Mouse (Mus musculus): ENCODE data around the gene Tssk6. TPM values are rescaled to one million over a fixed set of nuclear protein-coding genes. Genes with fewer than 3 reads are reported as not detected.
"Not testable (repeated sequence)": the region's sequence is repeated elsewhere in the genome, so short reads cannot be mapped to it uniquely, and the experiment has no call there.

Gene Tssk6
- polyA plus RNA-seq, 1 experiment from 2014 or later: 4.2 TPM

DNA sequence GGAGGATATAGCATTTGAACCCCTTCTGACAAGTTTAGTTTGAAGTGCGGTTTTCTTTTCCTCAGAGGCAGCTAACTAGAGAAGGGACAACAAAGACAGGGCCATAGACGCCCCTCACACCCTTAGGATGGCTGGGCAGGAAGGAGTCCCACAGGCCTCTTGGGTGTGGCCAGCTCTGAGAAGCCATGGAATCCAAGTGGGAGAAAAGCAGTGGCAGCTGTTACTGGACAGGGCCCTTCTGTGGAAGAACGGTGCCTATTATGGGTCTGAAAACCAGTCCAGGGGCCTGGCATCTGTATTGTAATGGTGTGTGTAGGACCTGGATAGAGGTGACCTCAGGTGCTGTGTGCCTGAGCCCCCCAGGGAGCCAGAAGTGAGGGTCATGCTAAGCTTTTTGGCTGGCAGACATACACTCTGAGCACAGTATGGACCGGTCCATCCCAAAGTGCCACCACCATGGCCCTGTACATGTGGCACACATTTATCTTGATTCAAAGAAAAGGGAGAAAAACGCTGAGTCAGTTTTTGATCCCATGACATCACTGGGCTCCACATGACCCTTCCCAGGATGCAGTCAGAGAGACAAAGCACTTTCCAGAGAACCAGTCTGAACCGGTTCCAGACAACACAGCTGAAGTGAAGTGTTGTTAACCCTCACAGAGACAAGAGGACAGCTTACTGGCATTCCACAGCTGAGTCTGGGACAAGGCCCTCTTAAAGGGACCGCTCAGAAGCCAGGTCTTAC, 34.2 kb downstream of the Tssk6 start:
- no peak overlapping the region for H3K27ac ChIP-seq (ENCODE audit: low read depth, low read length)
- H3K9me3 ChIP-seq (ENCODE audit: control insufficient read depth, low read length): no peaks in the 10 kb centered on the region
- DNase-seq (ENCODE audit: low spot score) (peak; percentile 54), ATAC-seq (ENCODE audit: low FRiP score) (peak; percentile 67)
- H3K9ac ChIP-seq (ENCODE audit: low read depth, low read length): no peak overlapping the region
- WGBS: 72% methylated on average over 7 of the region's 7 CpGs
- H3K4me1 ChIP-seq (replicated peaks; ENCODE audit: control insufficient read depth, insufficient read depth, low read length): 0 out of 2 replicates have a peak, but pooled peaks cover 2% of the 10 kb centered on the region
- no peak overlapping the region for H3K4me3 ChIP-seq (ENCODE audit: low read depth, low read length)
- H3K36me3 ChIP-seq (ENCODE audit: control insufficient read depth, insufficient read depth, low read length): no peaks in the 10 kb centered on the region
- no peaks in the 10 kb centered on the region for H3K27me3 ChIP-seq (ENCODE audit: control insufficient read depth, insufficient read depth, low read length)
- no peak overlapping the region for H3K4me2 ChIP-seq (replicated peaks; ENCODE audit: low read depth, low read length)

- Histone ChIP-seq H3K4me3 (ENCODE audit: low read depth, low read length) (no peak overlapping the region), H3K36me3 (ENCODE audit: control insufficient read depth, insufficient read depth, low read length) (no peaks in the 10 kb centered on the region), H3K9me3 (ENCODE audit: control insufficient read depth, low read length) (no peaks in the 10 kb centered on the region), H3K9ac (ENCODE audit: low read depth, low read length) (no peak overlapping the region), H3K4me2 (replicated peaks; ENCODE audit: low read depth, low read length) (no peak overlapping the region), H3K27ac (ENCODE audit: low read depth, low read length) (no peak overlapping the region), H3K27me3 (ENCODE audit: control insufficient read depth, insufficient read depth, low read length) (no peaks in the 10 kb centered on the region), H3K4me1 (replicated peaks; ENCODE audit: control insufficient read depth, insufficient read depth, low read length) (0 out of 2 replicates have a peak, but pooled peaks cover 2% of the 10 kb centered on the region)
- ATAC-seq (ENCODE audit: low FRiP score) (no peak), DNase-seq (ENCODE audit: low spot score) (no peak)
- 94% methylated on average over 3 of the region's 3 CpGs for WGBS
Observed at GRCm38 (mm10) chr8:69937466-69937865, 35.5 kb downstream of the Tssk6 start.

DNA sequence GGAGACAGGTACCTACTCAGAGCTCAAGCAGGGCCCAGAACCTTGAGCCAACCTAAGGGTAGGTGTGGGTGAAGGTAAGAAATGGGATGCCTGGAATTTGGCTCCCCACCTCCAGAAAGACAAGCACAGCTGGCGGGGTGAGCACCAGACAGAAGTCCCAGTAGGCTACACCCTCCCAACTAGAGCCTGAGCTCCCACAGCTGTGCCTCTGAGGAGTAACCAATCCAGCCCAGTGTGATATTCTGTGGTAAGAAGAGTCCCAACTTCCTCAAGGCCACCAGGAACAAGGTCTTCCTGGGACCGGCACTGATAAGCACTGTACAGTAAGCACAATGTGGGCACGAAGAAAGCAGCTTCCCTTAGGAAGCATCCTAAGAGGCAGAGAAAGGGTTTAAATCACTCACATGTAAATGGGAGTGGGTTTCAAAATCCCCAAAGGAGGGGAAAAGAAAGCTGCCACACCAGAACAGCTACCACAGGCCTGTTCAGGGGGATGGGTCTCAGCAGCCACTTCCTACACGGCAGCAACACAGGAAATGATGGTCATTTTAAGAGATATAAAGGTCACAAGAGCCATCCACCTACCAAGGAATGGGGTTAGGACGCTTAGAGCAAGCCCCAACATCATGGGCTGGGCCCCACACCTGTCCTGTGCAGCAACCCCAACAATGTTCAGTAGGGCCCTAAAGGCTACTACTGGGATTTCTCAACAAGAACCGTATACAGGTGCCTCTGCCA, 36.4 kb downstream of the Tssk6 start:
- no peaks in the 10 kb centered on the region for H3K27me3 ChIP-seq (ENCODE audit: control insufficient read depth, insufficient read depth, low read length)
- no peak overlapping the region for H3K4me2 ChIP-seq (replicated peaks; ENCODE audit: low read depth, low read length)
- DNase-seq (ENCODE audit: low spot score): no peak
- no peak overlapping the region for H3K9ac ChIP-seq (ENCODE audit: low read depth, low read length)
- H3K4me1 ChIP-seq (replicated peaks; ENCODE audit: control insufficient read depth, insufficient read depth, low read length): 0 out of 2 replicates have a peak, but pooled peaks cover 2% of the 10 kb centered on the region
- H3K36me3 ChIP-seq (ENCODE audit: control insufficient read depth, insufficient read depth, low read length): no peaks in the 10 kb centered on the region
- H3K27ac ChIP-seq (ENCODE audit: low read depth, low read length): no peak overlapping the region
- no peak overlapping the region for H3K4me3 ChIP-seq (ENCODE audit: low read depth, low read length)
- 93% methylated on average over 6 of the region's 6 CpGs for WGBS
- H3K9me3 ChIP-seq (ENCODE audit: control insufficient read depth, low read length): no peaks in the 10 kb centered on the region
- no peak for ATAC-seq (ENCODE audit: low FRiP score)

DNA sequence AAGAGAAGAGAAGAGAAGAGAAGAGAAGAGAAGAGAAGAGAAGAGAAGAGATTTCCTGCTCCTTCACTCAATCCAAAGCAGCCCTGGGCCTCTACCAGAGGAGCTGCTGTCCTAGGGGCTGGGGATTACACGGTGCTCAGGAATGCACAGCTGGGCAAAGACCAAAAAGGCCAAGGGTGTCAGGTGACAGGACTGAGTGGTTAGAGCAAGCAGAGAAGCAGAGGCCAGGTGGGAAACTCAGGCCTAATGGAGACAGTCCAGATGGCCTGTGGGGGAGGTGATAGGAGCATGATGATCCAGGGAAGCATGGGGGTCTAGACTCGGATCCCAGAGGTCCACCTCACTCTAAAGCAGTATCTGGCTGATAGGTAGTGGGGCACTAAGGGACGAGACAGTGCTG, 37.6 kb downstream of the Tssk6 start:
- Histone ChIP-seq H3K27ac (ENCODE audit: low read depth, low read length) (no peak overlapping the region), H3K27me3 (ENCODE audit: control insufficient read depth, insufficient read depth, low read length) (no peaks in the 10 kb centered on the region), H3K9ac (ENCODE audit: low read depth, low read length) (no peak overlapping the region), H3K4me1 (replicated peaks; ENCODE audit: control insufficient read depth, insufficient read depth, low read length) (0 out of 2 replicates have a peak, but pooled peaks cover 2% of the 10 kb centered on the region), H3K9me3 (ENCODE audit: control insufficient read depth, low read length) (no peaks in the 10 kb centered on the region), H3K4me2 (replicated peaks; ENCODE audit: low read depth, low read length) (no peak overlapping the region), H3K4me3 (ENCODE audit: low read depth, low read length) (no peak overlapping the region), H3K36me3 (ENCODE audit: control insufficient read depth, insufficient read depth, low read length) (no peaks in the 10 kb centered on the region)
- 49% methylated on average over 3 of the region's 3 CpGs for WGBS
- ATAC-seq (ENCODE audit: low FRiP score) (no peak), DNase-seq (ENCODE audit: low spot score) (peak; percentile 17)

- no peak overlapping the region for H3K27ac ChIP-seq (ENCODE audit: low read depth, low read length)
- ATAC-seq (ENCODE audit: low FRiP score) (no peak), DNase-seq (ENCODE audit: low spot score) (no peak)
- H3K9me3 ChIP-seq (ENCODE audit: control insufficient read depth, low read length): no peaks in the 10 kb centered on the region
- WGBS: 91% methylated on average over 2 of the region's 2 CpGs
- H3K4me1 ChIP-seq (replicated peaks; ENCODE audit: control insufficient read depth, insufficient read depth, low read length): 0 out of 2 replicates have a peak, but pooled peaks cover 2% of the 10 kb centered on the region
- no peak overlapping the region for H3K4me3 ChIP-seq (ENCODE audit: low read depth, low read length)
- no peak overlapping the region for H3K4me2 ChIP-seq (replicated peaks; ENCODE audit: low read depth, low read length)
- H3K27me3 ChIP-seq (ENCODE audit: control insufficient read depth, insufficient read depth, low read length): no peaks in the 10 kb centered on the region
- H3K9ac ChIP-seq (ENCODE audit: low read depth, low read length): no peak overlapping the region
- H3K36me3 ChIP-seq (ENCODE audit: control insufficient read depth, insufficient read depth, low read length): no peaks in the 10 kb centered on the region
Observed at GRCm38 (mm10) chr8:69940386-69940785, 38.4 kb downstream of the Tssk6 start.

DNA sequence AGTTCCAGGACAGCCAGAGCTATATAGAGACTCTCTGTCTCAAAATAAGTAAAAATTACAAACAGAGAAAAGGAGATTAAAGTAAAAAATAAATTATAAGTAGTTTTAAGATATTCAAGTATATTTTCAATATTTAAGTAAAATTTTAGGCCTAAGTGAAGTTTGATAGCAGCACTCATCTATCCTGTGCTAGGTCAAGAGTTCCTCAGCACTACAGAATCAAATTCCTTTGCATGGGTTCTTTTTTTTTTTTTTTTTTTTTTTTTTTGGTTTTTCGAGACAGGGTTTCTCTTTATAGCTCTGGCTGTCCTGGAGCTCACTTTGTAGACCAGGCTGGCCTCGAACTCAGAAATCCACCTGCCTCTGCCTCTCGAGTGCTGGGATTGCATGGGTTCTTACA, 40.5 kb downstream of the Tssk6 start:
- not testable (repeated sequence) for H3K27me3 ChIP-seq (ENCODE audit: control insufficient read depth, insufficient read depth, low read length); DNase-seq (ENCODE audit: low spot score); ATAC-seq (ENCODE audit: low FRiP score); H3K9me3 ChIP-seq (ENCODE audit: control insufficient read depth, low read length); H3K4me3 ChIP-seq (ENCODE audit: low read depth, low read length); H3K4me2 ChIP-seq (replicated peaks; ENCODE audit: low read depth, low read length); H3K9ac ChIP-seq (ENCODE audit: low read depth, low read length); H3K27ac ChIP-seq (ENCODE audit: low read depth, low read length); H3K4me1 ChIP-seq (replicated peaks; ENCODE audit: control insufficient read depth, insufficient read depth, low read length); H3K36me3 ChIP-seq (ENCODE audit: control insufficient read depth, insufficient read depth, low read length)
- 100% methylated on average over 2 of the region's 3 CpGs for WGBS

DNA sequence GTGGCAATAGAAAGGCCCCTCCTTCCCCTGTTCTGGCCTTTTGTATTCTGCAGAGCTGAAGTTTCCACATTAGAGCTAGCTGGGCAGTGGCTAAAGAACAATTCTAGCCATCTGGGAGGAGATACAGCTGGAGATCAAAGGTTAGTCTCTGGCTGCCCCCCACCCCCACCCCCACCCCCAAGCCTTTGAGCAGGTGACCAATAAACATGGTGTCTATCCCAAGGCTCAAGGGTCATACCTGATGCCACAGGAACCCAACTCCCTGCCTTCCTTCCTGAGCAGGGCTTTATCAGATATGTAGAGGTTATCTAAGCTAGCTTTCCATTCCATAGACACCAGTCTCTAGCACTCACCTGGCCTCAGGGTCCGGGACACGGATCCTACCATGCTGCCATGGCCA, 48.3 kb downstream of the Tssk6 start:
- H3K27me3 ChIP-seq (ENCODE audit: control insufficient read depth, insufficient read depth, low read length): no peaks in the 10 kb centered on the region
- no peak overlapping the region for H3K4me2 ChIP-seq (replicated peaks; ENCODE audit: low read depth, low read length)
- no peaks in the 10 kb centered on the region for H3K36me3 ChIP-seq (ENCODE audit: control insufficient read depth, insufficient read depth, low read length)
- DNase-seq (ENCODE audit: low spot score): no peak
- H3K27ac ChIP-seq (ENCODE audit: low read depth, low read length): no peak overlapping the region
- WGBS: 84% methylated on average over 2 of the region's 2 CpGs
- no peak overlapping the region for H3K4me3 ChIP-seq (ENCODE audit: low read depth, low read length)
- no peaks in the 10 kb centered on the region for H3K4me1 ChIP-seq (replicated peaks; ENCODE audit: control insufficient read depth, insufficient read depth, low read length)
- no peaks in the 10 kb centered on the region for H3K9me3 ChIP-seq (ENCODE audit: control insufficient read depth, low read length)
- no peak overlapping the region for H3K9ac ChIP-seq (ENCODE audit: low read depth, low read length)
- no peak for ATAC-seq (ENCODE audit: low FRiP score)

Data from hindbrain, embryonic 11.5 days (tissue).